15 mouse cellular contexts compared by ENCODE assay signal in the genomic region with DNA sequence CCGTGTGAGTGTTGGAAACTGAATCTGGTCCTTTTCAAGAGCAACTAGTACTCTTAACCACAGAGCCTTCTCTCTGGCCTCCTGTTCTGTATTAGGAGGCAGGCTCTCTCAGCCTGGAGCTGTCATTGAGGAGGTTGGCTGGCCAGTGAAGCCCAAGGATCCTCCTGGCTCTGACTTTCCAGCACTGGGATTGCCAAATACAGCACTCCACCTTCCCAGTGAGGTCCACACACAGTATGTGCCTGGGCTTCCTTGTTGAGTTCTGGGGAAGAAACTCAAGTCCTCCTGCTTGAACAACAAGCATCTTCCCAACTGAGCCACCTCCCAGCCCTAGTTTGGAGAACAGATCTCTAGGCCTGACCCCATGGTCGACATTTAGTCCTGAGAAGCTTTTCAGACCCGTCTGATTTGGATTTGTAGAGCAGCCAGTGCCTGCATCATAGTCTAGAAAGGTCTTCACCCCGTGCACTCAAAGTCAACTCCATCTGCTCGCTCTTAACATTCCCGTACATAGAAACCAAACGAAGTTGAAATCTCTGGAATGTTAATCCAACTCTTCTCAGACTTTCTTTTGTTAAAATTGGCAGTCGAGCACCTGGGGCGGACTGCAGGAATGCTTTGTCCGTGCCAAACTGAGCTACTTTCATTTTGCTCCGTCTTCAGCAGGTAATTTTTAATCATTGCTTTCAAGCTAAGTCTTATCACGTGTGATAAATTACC.
DNase-seq lines count a peak whose midpoint lies in the region; ATAC-seq and TF ChIP-seq lines count a peak whose summit lies in the region.
"Had no signal": no experiment of that assay in that cellular context is flagged by ENCODE, and none has a peak within 500 bp of the region (broad histone marks: within the 10 kb centered on the region; RNA-seq: fewer than 3 reads in every experiment).

No protein-coding gene starts in this region.

- H3K9me3 ChIP-seq in embryonic facial prominence, embryonic 11.5 days (replicated peaks; ENCODE audit: control insufficient read depth, low read length), result no peaks in the 10 kb centered on the region
- no peaks in the 10 kb centered on the region for H3K9me3 ChIP-seq in embryonic facial prominence, embryonic 10.5 days
- H3K9me3 ChIP-seq in stomach, embryonic 16.5 days (replicated peaks; ENCODE audit: control insufficient read depth, low read length), result no peaks in the 10 kb centered on the region
- H3K9me3 ChIP-seq: hindbrain, embryonic 15.5 days; midbrain, embryonic 12.5 days had no signal

- no peak for ATAC-seq in embryonic facial prominence, embryonic 11.5 days (replicated peaks; ENCODE audit: insufficient number of reproducible peaks, low FRiP score, low TSS enrichment, low read depth)
- no peak for ATAC-seq in stomach, embryonic 16.5 days (ENCODE audit: insufficient read depth, low FRiP score)
- ATAC-seq: liver, embryonic 12.5 days had no signal

- no peaks in the 10 kb centered on the region for H3K4me1 ChIP-seq in embryonic facial prominence, embryonic 11.5 days (ENCODE audit: control insufficient read depth, insufficient read depth, low read length)
- H3K4me1 ChIP-seq in embryonic facial prominence, embryonic 10.5 days, result 0 out of 2 replicates have a peak, but pooled peaks cover 3% of the 10 kb centered on the region
- no peaks in the 10 kb centered on the region for H3K4me1 ChIP-seq in kidney, adult 2 months (ENCODE audit: control insufficient read depth, insufficient read depth, low read length)
- no peaks in the 10 kb centered on the region; the same call in 1 of the 2 replicates for H3K4me1 ChIP-seq in lung, adult 2 months (ENCODE audit: control insufficient read depth, insufficient read depth, low read length)
- 0 out of 2 replicates have a peak, but pooled peaks cover 3% of the 10 kb centered on the region for H3K4me1 ChIP-seq in stomach, embryonic 16.5 days (ENCODE audit: control insufficient read depth, insufficient read depth, low read length)
- H3K4me1 ChIP-seq: hindbrain, embryonic 15.5 days; liver, embryonic 12.5 days; midbrain, embryonic 12.5 days had no signal

- H3K36me3 ChIP-seq in embryonic facial prominence, embryonic 11.5 days (replicated peaks; ENCODE audit: control insufficient read depth, insufficient read depth, low read depth, low read length), result no peaks in the 10 kb centered on the region
- no peaks in the 10 kb centered on the region for H3K36me3 ChIP-seq in embryonic facial prominence, embryonic 10.5 days (replicated peaks)
- H3K36me3 ChIP-seq in kidney, adult 2 months (ENCODE audit: control insufficient read depth, insufficient read depth, low read length), result no peaks in the 10 kb centered on the region
- H3K36me3 ChIP-seq in stomach, embryonic 16.5 days (ENCODE audit: control insufficient read depth, insufficient read depth, low read length), result no peaks in the 10 kb centered on the region
- H3K36me3 ChIP-seq: hindbrain, embryonic 15.5 days; liver, embryonic 12.5 days; midbrain, embryonic 12.5 days had no signal

- TF ChIP-seq POLR2A in kidney, adult 2 months (IDR thresholded peaks at IDR 0.05; ENCODE audit: low read depth, low read length), result no peak
- TF ChIP-seq POLR2A in lung, adult 2 months (IDR thresholded peaks at IDR 0.05; ENCODE audit: borderline replicate concordance, extremely low read depth, low read depth, low read length), result no peak

- no peak overlapping the region for H3K27ac ChIP-seq in embryonic facial prominence, embryonic 11.5 days (replicated peaks; ENCODE audit: low read depth, low read length)
- H3K27ac ChIP-seq in embryonic facial prominence, embryonic 10.5 days (replicated peaks), result no peak overlapping the region
- no peak overlapping the region for H3K27ac ChIP-seq in kidney, adult 2 months (ENCODE audit: insufficient read depth, low read depth, low read length)
- peak overlapping the region; percentile 53; the same call in 1 of the 2 replicates for H3K27ac ChIP-seq in stomach, embryonic 16.5 days (ENCODE audit: low read length)
- H3K27ac ChIP-seq: hindbrain, embryonic 15.5 days; liver, embryonic 12.5 days; midbrain, embryonic 12.5 days had no signal

- DNase-seq in embryonic facial prominence, embryonic 11.5 days (ENCODE audit: low spot score), result peak; percentile 6
- DNase-seq in embryonic facial prominence, embryonic 10.5 days (ENCODE audit: low spot score), result no peak
- peak; percentile 13 for DNase-seq in kidney, adult 2 months
- DNase-seq in kidney, adult 11 months, result no peak
- peak; percentile 14 for DNase-seq in lung, adult 2 months
- DNase-seq in layer of hippocampus, postnatal 14 days (ENCODE audit: low spot score in 2 of 2), result no peak
- DNase-seq in adrenal gland, adult (ENCODE audit: inconsistent age in 2 of 2, low spot score in 1 of 2), result no peak
- DNase-seq: cerebellum, postnatal 36 days; gastrocnemius, postnatal 25 days; kidney, postnatal 4 days; spleen, adult 18-20 months had no signal

- 60% methylated on average over 12 of the region's 12 CpGs for WGBS in embryonic facial prominence, embryonic 11.5 days
- 56% methylated on average over 12 of the region's 12 CpGs for WGBS in embryonic facial prominence, embryonic 10.5 days
- 53% methylated on average over 12 of the region's 12 CpGs for WGBS in kidney, adult 2 months
- 40% methylated on average over 12 of the region's 12 CpGs for WGBS in lung, adult 2 months
- WGBS in stomach, embryonic 16.5 days, result 33% methylated on average over 12 of the region's 12 CpGs

- H3K4me2 ChIP-seq in embryonic facial prominence, embryonic 11.5 days (ENCODE audit: low read depth, low read length), result no peak overlapping the region
- peak overlapping the region; percentile 23; the same call in 1 of the 2 replicates for H3K4me2 ChIP-seq in stomach, embryonic 16.5 days (ENCODE audit: low read depth, low read length)
- H3K4me2 ChIP-seq: hindbrain, embryonic 15.5 days; liver, embryonic 12.5 days; midbrain, embryonic 12.5 days had no signal

- H3K4me3 ChIP-seq in embryonic facial prominence, embryonic 11.5 days (ENCODE audit: low read depth, low read length), result no peak overlapping the region
- H3K4me3 ChIP-seq in embryonic facial prominence, embryonic 10.5 days, result no peak overlapping the region
- H3K4me3 ChIP-seq in kidney, adult 2 months (ENCODE audit: insufficient read depth, low read depth, low read length), result no peak overlapping the region
- H3K4me3 ChIP-seq in lung, adult 2 months (replicated peaks; ENCODE audit: extremely low read depth, low read depth, low read length), result no peak overlapping the region
- no peak overlapping the region; the same call in 1 of the 2 replicates for H3K4me3 ChIP-seq in stomach, embryonic 16.5 days (replicated peaks; ENCODE audit: low read length)
- H3K4me3 ChIP-seq: hindbrain, embryonic 15.5 days; liver, embryonic 12.5 days; midbrain, embryonic 12.5 days had no signal

- no peak for TF ChIP-seq CTCF in kidney, adult 2 months (conservative IDR thresholded peaks at IDR 0.05; ENCODE audit: insufficient read depth, insufficient read length, low read depth, low read length)
- no peak for TF ChIP-seq CTCF in lung, adult 2 months (IDR thresholded peaks at IDR 0.05; ENCODE audit: insufficient read depth, low read length)

- no peak overlapping the region for H3K9ac ChIP-seq in embryonic facial prominence, embryonic 11.5 days (replicated peaks; ENCODE audit: low read length)
- H3K9ac ChIP-seq in stomach, embryonic 16.5 days (ENCODE audit: low read length), result no peak overlapping the region
- H3K9ac ChIP-seq: hindbrain, embryonic 15.5 days; liver, embryonic 12.5 days; midbrain, embryonic 12.5 days had no signal

- no peaks in the 10 kb centered on the region for H3K27me3 ChIP-seq in embryonic facial prominence, embryonic 11.5 days (ENCODE audit: control insufficient read depth, insufficient read depth, low read length)
- no peaks in the 10 kb centered on the region for H3K27me3 ChIP-seq in embryonic facial prominence, embryonic 10.5 days (replicated peaks; ENCODE audit: low read depth, poor library complexity, severe bottlenecking)
- H3K27me3 ChIP-seq in kidney, adult 2 months (replicated peaks; ENCODE audit: control insufficient read depth, insufficient read depth, low read length), result no peaks in the 10 kb centered on the region
- H3K27me3 ChIP-seq in stomach, embryonic 16.5 days (ENCODE audit: control insufficient read depth, insufficient read depth, low read length), result no peaks in the 10 kb centered on the region
- H3K27me3 ChIP-seq: hindbrain, embryonic 15.5 days; liver, embryonic 12.5 days; midbrain, embryonic 12.5 days had no signal

Comparison
In these comparisons a context has a peak if more than half of its experiments do, and no peak if none do; other contexts are left out.
1. DNase-seq: peak in embryonic facial prominence, embryonic 11.5 days (single experiment), kidney, adult 2 months (single experiment) and lung, adult 2 months (single experiment); none in embryonic facial prominence, embryonic 10.5 days (single experiment), kidney, adult 11 months (single experiment), layer of hippocampus, postnatal 14 days (0 of 2) and adrenal gland, adult (0 of 2).